Mouse (Mus musculus) megakaryocyte progenitor cell, adult 5-6 weeks (primary cell): ENCODE measurements at regions not wholly inside any gene's neighbourhood (a gene's known extent, or its start where the extent isn't known, plus 50 kb on each side); places are given as distances from the start of the nearest gene placed in this dataset.

Experiments
- ATAC-seq: replicated peaks from 2 replicates; pipeline ENCODE4 v1.8.0; 2016; ENCODE audit warnings: mild to moderate bottlenecking, moderate TSS enrichment, inconsistent platforms; ENCODE audit not compliant: poor library complexity

DNA sequence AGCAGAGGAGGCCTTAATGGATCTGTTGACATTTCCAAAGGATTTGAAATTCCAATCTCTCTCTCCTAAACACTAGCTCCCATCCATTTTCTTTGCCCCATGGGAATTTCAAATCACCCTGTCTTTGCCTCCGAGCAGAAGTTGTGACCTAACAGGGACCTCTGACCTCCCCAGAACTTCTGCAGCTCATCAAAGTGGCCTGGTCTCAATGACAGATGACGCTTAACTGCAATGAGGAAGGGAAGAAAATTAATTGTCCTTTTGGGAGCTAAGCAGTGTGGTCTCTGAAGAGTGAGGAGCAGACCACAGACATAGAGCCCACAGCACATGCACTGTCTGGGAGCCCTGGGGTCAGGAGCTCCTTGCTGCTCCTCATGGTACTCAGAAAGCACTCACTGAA lies 155.3 kb downstream of the Tox3 start:
- no peak for ATAC-seq

- no peak for ATAC-seq
Measured at GRCm38 (mm10) chr8:90182807-90183206, 165.3 kb downstream of the Tox3 start.

GRCm38 (mm10) chr8:90176771-90177170 lies 171.4 kb downstream of the Tox3 start:
- no peak for ATAC-seq

DNA sequence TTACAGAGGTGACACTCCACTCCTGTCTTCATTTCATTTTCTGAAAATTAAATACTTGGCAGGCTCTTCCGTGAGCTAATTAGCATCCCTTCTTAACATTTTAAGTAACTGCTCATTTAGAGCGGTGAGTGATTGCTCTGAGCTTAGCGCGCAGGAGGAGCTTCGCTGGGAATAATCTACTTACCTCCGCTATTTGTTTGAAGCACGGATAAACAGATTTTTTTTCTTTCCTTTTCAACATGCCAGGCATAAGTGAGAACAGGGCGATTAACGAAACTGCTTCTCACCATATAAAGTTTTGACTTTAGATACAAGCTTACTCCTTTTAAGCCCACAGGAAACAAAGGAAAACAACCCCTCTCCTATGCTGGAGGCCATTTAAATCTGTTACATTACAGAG lies 171.8 kb downstream of the Tox3 start:
- no peak for ATAC-seq

GRCm38 (mm10) chr8:90166639-90167038 lies 181.5 kb downstream of the Tox3 start:
- no peak for ATAC-seq

DNA sequence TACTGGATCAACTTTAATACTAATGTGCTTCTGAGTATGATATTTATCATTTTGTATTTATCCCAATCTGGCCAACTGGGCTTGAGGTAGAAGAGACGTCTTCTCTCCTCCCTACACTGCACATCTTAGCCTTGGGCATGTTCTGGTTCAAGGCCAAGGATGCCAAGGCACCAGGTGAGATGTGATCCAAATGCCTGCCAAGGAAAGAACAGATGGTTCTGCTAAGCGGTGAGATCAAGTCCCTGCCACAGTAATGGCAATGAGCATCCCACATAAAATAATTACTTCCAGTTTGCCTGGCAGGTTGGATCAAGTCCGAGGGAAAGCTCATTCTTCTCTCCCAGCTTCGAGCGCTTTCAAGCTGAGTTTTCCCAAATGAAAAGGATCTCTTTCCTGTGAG lies 196.7 kb downstream of the Tox3 start:
- ATAC-seq = no peak

GRCm38 (mm10) chr8:90149903-90150302 lies 198.2 kb downstream of the Tox3 start:
- no peak for ATAC-seq

GRCm38 (mm10) chr8:90134626-90135025 lies 213.5 kb downstream of the Tox3 start:
- ATAC-seq = no peak

DNA sequence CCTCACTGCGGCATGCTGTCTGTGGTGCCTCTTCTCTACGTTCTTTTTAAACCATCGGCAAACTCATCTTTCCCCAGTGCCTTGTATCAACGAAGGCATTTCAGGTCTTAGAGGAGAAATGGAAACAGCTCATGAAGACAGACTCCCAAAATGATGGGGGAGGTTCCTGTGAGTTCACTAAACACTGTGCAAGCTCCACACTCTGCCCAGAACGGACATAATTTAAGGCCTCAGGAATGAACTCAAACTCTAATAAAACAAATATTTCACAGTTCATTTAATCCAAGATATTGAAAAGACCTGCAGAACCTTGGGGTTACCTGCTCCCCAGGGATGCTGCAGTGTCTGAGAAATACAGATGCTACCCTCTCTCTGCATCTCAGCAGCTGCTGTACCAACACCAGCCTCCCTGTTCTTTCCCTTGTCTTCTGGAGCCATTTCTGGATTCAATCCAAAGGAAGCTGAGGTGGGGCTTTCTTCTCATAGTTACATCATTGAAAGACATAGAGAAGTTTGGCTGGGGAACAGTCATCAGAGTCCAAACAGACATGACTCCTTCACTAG lies 217.4 kb downstream of the Tox3 start:
- no peak for ATAC-seq

DNA sequence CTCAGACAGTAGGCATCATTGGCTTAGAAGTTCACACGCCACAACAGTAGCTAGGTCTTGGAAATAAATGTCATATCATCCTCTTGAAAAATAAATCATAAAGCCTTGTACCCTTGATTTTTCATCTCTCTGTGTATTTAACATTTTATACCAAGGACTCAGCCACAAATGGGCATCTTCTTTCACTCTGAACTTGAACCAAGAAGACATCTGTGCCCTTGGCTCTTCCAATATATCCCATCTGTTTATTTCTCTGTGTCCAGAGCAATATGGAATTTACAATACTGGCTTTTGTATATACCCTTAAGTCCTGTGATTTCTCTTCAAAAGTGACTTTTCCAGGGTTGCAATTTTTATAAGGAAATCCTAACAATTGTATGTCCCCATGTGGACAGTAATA lies 222.7 kb downstream of the Tox3 start:
- no peak for ATAC-seq

DNA sequence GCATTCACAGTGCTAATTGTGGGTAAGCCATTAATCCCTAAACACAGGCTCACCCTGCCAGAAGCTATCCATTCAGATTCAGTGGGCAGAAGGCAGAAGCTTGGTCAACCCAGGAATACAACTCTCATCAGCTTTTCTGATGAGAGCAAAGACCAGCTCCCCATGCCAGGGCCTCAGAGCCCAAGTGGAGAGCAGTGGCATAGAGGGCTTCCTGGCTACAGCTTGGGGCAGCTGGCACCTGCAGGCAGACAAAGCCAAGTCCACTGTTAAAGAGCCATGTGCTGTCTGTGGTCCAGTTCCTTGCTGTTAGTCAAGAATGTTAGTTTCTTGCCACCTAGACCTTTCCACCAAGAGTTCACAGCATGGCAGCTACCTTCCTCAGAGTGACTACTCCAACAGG lies 225.0 kb downstream of the Tox3 start:
- ATAC-seq = no peak

- ATAC-seq = no peak
Measured at GRCm38 (mm10) chr8:90121935-90122334, 226.2 kb downstream of the Tox3 start.

DNA sequence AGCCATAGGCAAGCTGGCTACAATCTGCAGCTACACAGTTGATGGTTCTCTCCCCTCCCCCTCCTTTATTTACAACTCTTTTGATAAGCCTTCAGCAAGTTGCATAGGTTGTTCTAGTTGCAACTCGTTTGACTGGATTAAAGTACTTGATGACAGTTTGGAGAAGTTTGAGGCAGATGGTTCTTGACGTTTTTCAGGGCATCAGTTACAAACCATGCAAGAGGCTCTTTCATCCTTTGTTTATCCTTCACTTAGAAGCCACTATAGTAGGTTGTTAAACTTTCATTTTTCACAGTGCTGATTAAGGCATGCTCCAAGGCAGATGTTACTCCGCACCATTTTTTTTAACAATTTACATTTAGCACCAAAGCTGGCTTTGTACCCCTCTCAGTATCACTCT lies 227.1 kb downstream of the Tox3 start:
- ATAC-seq = no peak

DNA sequence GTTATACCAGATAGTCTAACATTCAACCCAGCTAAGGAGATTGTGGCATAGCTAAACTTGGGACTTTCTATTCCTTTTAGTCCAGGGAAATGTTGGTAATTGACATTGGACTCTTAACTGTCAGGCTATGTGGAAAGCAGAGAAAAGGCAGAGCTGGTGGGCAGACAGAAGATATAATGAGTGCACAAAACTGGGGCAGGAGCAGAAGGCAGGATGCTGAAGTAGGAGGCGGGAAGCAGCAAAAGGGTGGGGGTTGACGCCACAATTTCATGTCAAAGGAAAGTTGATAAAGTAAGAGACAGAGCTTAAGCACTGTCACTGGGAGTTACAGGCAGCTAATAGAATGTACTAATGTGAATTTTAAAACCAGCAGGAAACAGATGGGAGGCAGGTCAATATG lies 232.7 kb downstream of the Tox3 start:
- ATAC-seq = no peak

DNA sequence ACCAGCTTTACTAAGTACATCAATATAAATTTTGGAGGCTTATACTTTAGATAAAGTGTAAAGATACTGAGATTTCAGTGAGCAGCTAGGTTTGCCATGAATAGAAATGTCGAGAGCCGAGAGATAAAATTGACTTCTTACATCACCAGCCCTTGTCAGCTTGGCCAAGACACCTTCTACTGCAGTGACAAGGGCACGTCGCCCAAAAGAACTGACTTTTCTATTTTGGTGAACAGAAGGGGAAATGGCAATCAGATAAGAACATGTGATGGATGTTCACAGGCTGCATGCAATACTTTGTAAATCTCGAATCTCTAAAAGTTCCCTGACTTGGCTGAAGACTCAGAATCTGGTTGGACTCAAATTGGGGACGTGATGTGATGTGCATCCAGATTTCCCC lies 247.6 kb downstream of the Tox3 start:
- no peak for ATAC-seq

- ATAC-seq = no peak
Measured at GRCm38 (mm10) chr8:90082630-90083029, 265.5 kb downstream of the Tox3 start.

- no peak for ATAC-seq
Measured at GRCm38 (mm10) chr8:90076381-90076780, 271.8 kb downstream of the Tox3 start.

DNA sequence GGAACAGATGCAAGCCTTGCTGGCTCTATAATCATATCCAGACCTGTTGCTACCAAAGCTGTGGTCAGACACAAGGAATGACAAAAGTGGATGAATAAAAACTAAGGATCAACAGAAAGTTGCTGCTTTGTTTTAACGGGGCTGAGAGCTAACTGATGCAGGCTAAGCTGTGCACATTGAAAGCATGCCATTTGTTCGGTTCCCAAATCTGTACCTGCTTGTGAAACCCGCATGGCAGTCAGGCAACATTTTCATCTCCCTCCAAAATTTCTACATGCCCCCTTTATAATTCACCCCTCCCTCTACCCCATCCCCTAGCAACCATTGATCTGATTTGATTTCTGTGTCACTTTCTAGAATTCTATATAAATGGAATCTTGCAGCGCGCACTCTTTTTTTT lies 272.3 kb downstream of the Tox3 start:
- no peak for ATAC-seq

DNA sequence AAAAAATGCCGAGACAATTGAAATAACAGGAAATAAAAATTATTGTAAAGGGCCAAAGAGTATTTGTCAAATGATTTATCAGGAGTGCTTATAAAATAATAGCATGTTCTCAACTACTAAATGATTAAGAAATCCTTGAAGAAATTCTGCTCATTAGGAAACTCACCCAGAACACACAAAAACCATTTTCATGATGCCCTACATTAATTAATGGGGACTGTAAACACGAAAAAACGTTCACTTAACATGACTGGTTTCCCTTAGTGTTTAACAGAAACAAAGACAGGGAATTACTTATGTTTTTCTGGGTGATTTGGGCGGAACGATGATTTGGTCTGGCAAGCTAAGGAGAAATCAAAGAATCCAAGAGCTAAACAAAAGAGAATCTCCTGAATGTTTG lies 278.1 kb downstream of the Tox3 start:
- ATAC-seq = no peak

- ATAC-seq = no peak
Measured at GRCm38 (mm10) chr8:90069411-90069993, 278.6 kb downstream of the Tox3 start.

DNA sequence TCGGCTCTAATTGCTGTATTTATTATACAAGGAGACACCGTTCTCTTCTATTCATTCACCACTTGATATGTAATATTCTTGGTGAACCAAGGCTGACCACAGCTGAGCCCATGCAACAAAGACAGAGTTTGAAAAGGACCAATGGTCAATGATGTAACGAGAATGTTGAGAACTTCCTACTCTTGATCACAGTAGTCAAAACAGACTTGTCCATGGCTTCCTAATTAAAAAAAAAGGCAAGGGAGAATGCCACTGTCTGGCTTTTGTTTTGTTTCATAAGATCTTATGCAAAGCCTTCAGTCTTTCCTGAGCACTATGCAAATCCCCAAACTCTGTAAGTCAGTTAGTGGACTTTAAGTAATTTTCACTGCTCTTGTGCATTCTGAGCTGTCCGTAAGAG lies 279.7 kb downstream of the Tox3 start:
- no peak for ATAC-seq

DNA sequence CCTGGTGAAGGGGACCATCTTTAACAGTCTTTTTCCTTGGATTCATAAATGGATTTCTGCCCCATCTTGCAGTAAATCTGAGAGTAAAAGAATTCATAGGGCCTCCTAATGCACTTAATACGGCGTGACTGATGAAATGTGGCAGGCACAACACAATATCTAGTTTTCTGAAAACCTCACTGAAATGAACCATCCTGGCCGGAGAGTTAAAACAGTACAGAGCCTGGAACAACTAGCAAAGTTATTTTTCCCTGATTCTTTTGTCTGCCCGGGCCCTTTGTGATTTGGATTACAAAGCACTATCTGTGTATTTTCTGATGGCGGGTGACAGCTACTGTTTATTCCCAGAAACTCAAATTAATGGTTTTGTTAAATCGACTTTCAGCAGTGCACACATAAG lies 283.8 kb downstream of the Tox3 start:
- no peak for ATAC-seq

DNA sequence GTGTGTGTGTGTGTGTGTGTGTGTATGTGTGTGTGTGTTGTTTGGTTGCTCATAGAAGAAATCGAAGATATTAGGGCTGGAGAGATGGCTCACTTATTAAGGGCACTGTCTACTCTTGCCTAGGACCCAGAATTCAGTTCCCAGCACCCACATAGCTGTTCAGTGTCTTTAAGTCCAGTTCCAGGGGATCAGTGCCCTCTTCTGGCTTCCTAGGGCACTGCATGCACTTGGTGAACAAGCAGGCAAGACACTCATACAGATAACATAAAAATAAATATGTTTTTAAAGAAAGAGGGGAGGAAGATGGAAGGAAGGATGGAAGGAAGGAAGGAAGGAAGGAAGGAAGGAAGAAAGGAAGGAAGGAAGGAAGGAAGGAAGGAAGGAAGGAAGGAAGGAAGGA lies 284.9 kb downstream of the Tox3 start:
- no peak for ATAC-seq
